25 mouse cellular contexts compared by ENCODE assay signal in the genomic region with DNA sequence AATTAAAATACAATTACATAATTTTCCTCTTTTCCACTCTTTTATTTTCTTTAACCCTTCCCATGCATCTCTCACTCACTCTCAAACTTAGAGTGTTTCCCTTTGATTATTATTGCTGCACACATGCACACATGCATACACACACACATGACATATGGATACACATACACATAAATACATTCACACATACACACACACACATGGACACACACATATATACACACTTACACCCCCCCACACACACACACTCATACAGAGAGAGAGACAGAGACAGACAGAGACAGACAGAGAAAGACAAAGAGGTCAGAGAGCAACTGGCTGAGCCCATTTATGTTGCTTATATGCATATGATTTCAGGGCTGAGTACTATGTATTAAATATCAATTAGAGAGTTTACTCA.
DNase-seq lines count a peak whose midpoint lies in the region; ATAC-seq and TF ChIP-seq lines count a peak whose summit lies in the region.
"Had no signal": no experiment of that assay in that cellular context is flagged by ENCODE, and none has a peak within 500 bp of the region (broad histone marks: within the 10 kb centered on the region; RNA-seq: fewer than 3 reads in every experiment).

No protein-coding gene starts in this region.

- H3K9ac ChIP-seq in forebrain, embryonic 12.5 days, result no peak overlapping the region
- H3K9ac ChIP-seq in forebrain, embryonic 14.5 days (ENCODE audit: low read length), result no peak overlapping the region
- H3K9ac ChIP-seq in hindbrain, embryonic 12.5 days, result no peak overlapping the region
- no peak overlapping the region for H3K9ac ChIP-seq in hindbrain, embryonic 13.5 days
- H3K9ac ChIP-seq in midbrain, embryonic 12.5 days (replicated peaks), result no peak overlapping the region
- no peak overlapping the region for H3K9ac ChIP-seq in midbrain, postnatal 0 days (replicated peaks; ENCODE audit: low read length, poor library complexity, severe bottlenecking)
- no peak overlapping the region for H3K9ac ChIP-seq in midbrain, embryonic 14.5 days (replicated peaks; ENCODE audit: low read length)
- H3K9ac ChIP-seq in midbrain, embryonic 16.5 days (ENCODE audit: low read depth, low read length), result no peak overlapping the region
- H3K9ac ChIP-seq: embryonic facial prominence, embryonic 12.5 days; forebrain, embryonic 15.5 days had no signal

- H3K9me3 ChIP-seq in forebrain, embryonic 12.5 days, result no peaks in the 10 kb centered on the region
- no peaks in the 10 kb centered on the region for H3K9me3 ChIP-seq in forebrain, embryonic 14.5 days (replicated peaks; ENCODE audit: control insufficient read depth, low read length)
- H3K9me3 ChIP-seq in hindbrain, embryonic 12.5 days (replicated peaks), result no peaks in the 10 kb centered on the region
- no peaks in the 10 kb centered on the region for H3K9me3 ChIP-seq in hindbrain, embryonic 13.5 days
- no peaks in the 10 kb centered on the region for H3K9me3 ChIP-seq in midbrain, embryonic 12.5 days
- H3K9me3 ChIP-seq in midbrain, postnatal 0 days (ENCODE audit: low read length), result no peaks in the 10 kb centered on the region
- no peaks in the 10 kb centered on the region for H3K9me3 ChIP-seq in midbrain, embryonic 14.5 days (ENCODE audit: control insufficient read depth, low read length)
- no peaks in the 10 kb centered on the region for H3K9me3 ChIP-seq in midbrain, embryonic 16.5 days (replicated peaks; ENCODE audit: control insufficient read depth, low read length, poor library complexity, severe bottlenecking)
- H3K9me3 ChIP-seq: embryonic facial prominence, embryonic 10.5 days; embryonic facial prominence, embryonic 12.5 days; forebrain, embryonic 15.5 days; G1E had no signal

- H3K4me1 ChIP-seq in forebrain, embryonic 12.5 days, result no peaks in the 10 kb centered on the region; the same call in 1 of the 2 replicates
- no peaks in the 10 kb centered on the region for H3K4me1 ChIP-seq in forebrain, embryonic 14.5 days (ENCODE audit: control insufficient read depth, insufficient read depth, low read length)
- H3K4me1 ChIP-seq in hindbrain, embryonic 12.5 days, result no peaks in the 10 kb centered on the region
- no peaks in the 10 kb centered on the region for H3K4me1 ChIP-seq in hindbrain, embryonic 13.5 days (replicated peaks)
- H3K4me1 ChIP-seq in midbrain, embryonic 12.5 days, result no peaks in the 10 kb centered on the region
- 0 out of 2 replicates have a peak, but pooled peaks cover 2% of the 10 kb centered on the region for H3K4me1 ChIP-seq in midbrain, postnatal 0 days (ENCODE audit: insufficient read depth, low read length)
- H3K4me1 ChIP-seq in midbrain, embryonic 14.5 days (ENCODE audit: control insufficient read depth, insufficient read depth, low read length), result no peaks in the 10 kb centered on the region
- no peaks in the 10 kb centered on the region for H3K4me1 ChIP-seq in midbrain, embryonic 16.5 days (ENCODE audit: control insufficient read depth, insufficient read depth, low read length)
- H3K4me1 ChIP-seq: embryonic facial prominence, embryonic 10.5 days; embryonic facial prominence, embryonic 12.5 days; forebrain, embryonic 15.5 days had no signal

- no peak overlapping the region for H3K4me3 ChIP-seq in forebrain, embryonic 12.5 days (replicated peaks)
- no peak overlapping the region for H3K4me3 ChIP-seq in forebrain, embryonic 14.5 days (ENCODE audit: low read depth, low read length)
- no peak overlapping the region for H3K4me3 ChIP-seq in hindbrain, embryonic 12.5 days
- no peak overlapping the region for H3K4me3 ChIP-seq in hindbrain, embryonic 13.5 days
- H3K4me3 ChIP-seq in midbrain, embryonic 12.5 days, result no peak overlapping the region
- no peak overlapping the region for H3K4me3 ChIP-seq in midbrain, postnatal 0 days (ENCODE audit: low read depth, low read length)
- H3K4me3 ChIP-seq in midbrain, embryonic 14.5 days (replicated peaks; ENCODE audit: low read depth, low read length), result no peak overlapping the region
- no peak overlapping the region for H3K4me3 ChIP-seq in midbrain, embryonic 16.5 days (ENCODE audit: low read depth, low read length)
- H3K4me3 ChIP-seq: embryonic facial prominence, embryonic 10.5 days; embryonic facial prominence, embryonic 12.5 days; forebrain, embryonic 15.5 days had no signal

- H3K27me3 ChIP-seq in forebrain, embryonic 12.5 days, result no peaks in the 10 kb centered on the region
- no peaks in the 10 kb centered on the region for H3K27me3 ChIP-seq in forebrain, embryonic 14.5 days (replicated peaks; ENCODE audit: control insufficient read depth, insufficient read depth, low read length)
- H3K27me3 ChIP-seq in hindbrain, embryonic 12.5 days, result no peaks in the 10 kb centered on the region
- H3K27me3 ChIP-seq in hindbrain, embryonic 13.5 days, result no peaks in the 10 kb centered on the region
- no peaks in the 10 kb centered on the region for H3K27me3 ChIP-seq in midbrain, embryonic 12.5 days
- no peaks in the 10 kb centered on the region for H3K27me3 ChIP-seq in midbrain, postnatal 0 days (ENCODE audit: insufficient read depth, low read length)
- no peaks in the 10 kb centered on the region for H3K27me3 ChIP-seq in midbrain, embryonic 14.5 days (ENCODE audit: control insufficient read depth, insufficient read depth, low read length)
- no peaks in the 10 kb centered on the region for H3K27me3 ChIP-seq in midbrain, embryonic 16.5 days (ENCODE audit: control insufficient read depth, insufficient read depth, low read depth, low read length)
- H3K27me3 ChIP-seq: CH12.LX; embryonic facial prominence, embryonic 12.5 days; forebrain, embryonic 15.5 days; Patski had no signal

- H3K36me3 ChIP-seq in forebrain, embryonic 12.5 days (replicated peaks), result no peaks in the 10 kb centered on the region
- no peaks in the 10 kb centered on the region for H3K36me3 ChIP-seq in forebrain, embryonic 14.5 days (ENCODE audit: control insufficient read depth, insufficient read depth, low read length)
- no peaks in the 10 kb centered on the region for H3K36me3 ChIP-seq in hindbrain, embryonic 12.5 days
- H3K36me3 ChIP-seq in hindbrain, embryonic 13.5 days, result no peaks in the 10 kb centered on the region
- no peaks in the 10 kb centered on the region for H3K36me3 ChIP-seq in midbrain, embryonic 12.5 days
- no peaks in the 10 kb centered on the region for H3K36me3 ChIP-seq in midbrain, postnatal 0 days (ENCODE audit: insufficient read depth, low read length)
- no peaks in the 10 kb centered on the region for H3K36me3 ChIP-seq in midbrain, embryonic 14.5 days (ENCODE audit: control insufficient read depth, insufficient read depth, low read length)
- H3K36me3 ChIP-seq in midbrain, embryonic 16.5 days (ENCODE audit: control insufficient read depth, insufficient read depth, low read length), result no peaks in the 10 kb centered on the region
- H3K36me3 ChIP-seq: embryonic facial prominence, embryonic 10.5 days; embryonic facial prominence, embryonic 12.5 days; forebrain, embryonic 15.5 days; G1E had no signal

- no peak for TF ChIP-seq CTCF in midbrain, postnatal 0 days (IDR thresholded peaks at IDR 0.05)

- no peak overlapping the region for H3K4me2 ChIP-seq in forebrain, embryonic 12.5 days
- no peak overlapping the region for H3K4me2 ChIP-seq in forebrain, embryonic 14.5 days (ENCODE audit: low read length)
- H3K4me2 ChIP-seq in hindbrain, embryonic 12.5 days (replicated peaks), result no peak overlapping the region
- no peak overlapping the region for H3K4me2 ChIP-seq in hindbrain, embryonic 13.5 days
- H3K4me2 ChIP-seq in midbrain, embryonic 12.5 days (replicated peaks), result no peak overlapping the region
- no peak overlapping the region for H3K4me2 ChIP-seq in midbrain, postnatal 0 days (ENCODE audit: low read depth, low read length, poor library complexity, severe bottlenecking)
- no peak overlapping the region for H3K4me2 ChIP-seq in midbrain, embryonic 14.5 days (ENCODE audit: low read length)
- H3K4me2 ChIP-seq in midbrain, embryonic 16.5 days (ENCODE audit: low read length), result no peak overlapping the region
- H3K4me2 ChIP-seq: embryonic facial prominence, embryonic 12.5 days; forebrain, embryonic 15.5 days had no signal

- DNase-seq in forebrain, embryonic 14.5 days (ENCODE audit: low spot score), result no peak
- DNase-seq in midbrain, postnatal 0 days (ENCODE audit: low spot score), result no peak
- DNase-seq in midbrain, embryonic 14.5 days, result no peak
- DNase-seq: adrenal gland, adult 8-10 months; adrenal gland, postnatal 14 days; adrenal gland, postnatal 36 days; B cell, adult 2 months; cerebellum, adult 11-12 months; cerebellum, adult 2 months; cerebellum, adult 9-10 months; cerebellum, postnatal 10 days; cerebellum, postnatal 25 days had no signal

- ATAC-seq in forebrain, embryonic 12.5 days (ENCODE audit: low FRiP score), result 0 out of 2 replicates have a peak, but pooled peaks have one; percentile 53
- no peak for ATAC-seq in forebrain, embryonic 14.5 days
- peak; percentile 22; the same call in 1 of the 2 replicates for ATAC-seq in hindbrain, embryonic 12.5 days (ENCODE audit: low FRiP score)
- no peak for ATAC-seq in hindbrain, embryonic 13.5 days (ENCODE audit: low FRiP score)
- peak; percentile 64 for ATAC-seq in midbrain, embryonic 12.5 days (ENCODE audit: low FRiP score, low read depth)
- ATAC-seq in midbrain, postnatal 0 days (ENCODE audit: low FRiP score), result no peak
- peak; percentile 40; the same call in 1 of the 2 replicates for ATAC-seq in midbrain, embryonic 14.5 days (ENCODE audit: low FRiP score, low TSS enrichment)
- ATAC-seq in midbrain, embryonic 16.5 days, result no peak
- ATAC-seq: activated CD4-positive, CD25-positive, alpha-beta regulatory T cell, adult 4 months; CD4-positive, CD25-positive, alpha-beta regulatory T cell, adult 4 months; forebrain, embryonic 15.5 days; Patski had no signal

- H3K27ac ChIP-seq in forebrain, embryonic 12.5 days, result no peak overlapping the region
- H3K27ac ChIP-seq in forebrain, embryonic 14.5 days (ENCODE audit: low read depth, low read length), result no peak overlapping the region
- H3K27ac ChIP-seq in hindbrain, embryonic 12.5 days, result no peak overlapping the region
- H3K27ac ChIP-seq in hindbrain, embryonic 13.5 days, result no peak overlapping the region
- H3K27ac ChIP-seq in midbrain, embryonic 12.5 days (replicated peaks), result no peak overlapping the region
- H3K27ac ChIP-seq in midbrain, postnatal 0 days (ENCODE audit: low read depth, low read length), result no peak overlapping the region
- no peak overlapping the region for H3K27ac ChIP-seq in midbrain, embryonic 14.5 days (replicated peaks; ENCODE audit: low read depth, low read length)
- no peak overlapping the region for H3K27ac ChIP-seq in midbrain, embryonic 16.5 days (ENCODE audit: low read length)
- H3K27ac ChIP-seq: embryonic facial prominence, embryonic 10.5 days; embryonic facial prominence, embryonic 12.5 days; forebrain, embryonic 15.5 days had no signal

Comparison
In these comparisons a context has a peak if more than half of its experiments do, and no peak if none do; other contexts are left out.
1. ATAC-seq: peak in forebrain, embryonic 12.5 days (single experiment), hindbrain, embryonic 12.5 days (single experiment), midbrain, embryonic 12.5 days (single experiment) and midbrain, embryonic 14.5 days (single experiment); none in forebrain, embryonic 14.5 days (single experiment), hindbrain, embryonic 13.5 days (single experiment), midbrain, postnatal 0 days (single experiment) and midbrain, embryonic 16.5 days (single experiment).